Mouse (Mus musculus): ENCODE results near the gene Adgrl1.

Adgrl1 gene

GRCm38 (mm10) chr8:83899363-83900252 is at the start of gene Adgrl1:
Adgrl1 (plus strand) TSS chr8:83900105.
- DNase-seq (ENCODE audit: low spot score) = peak; percentile 94

- DNase-seq (ENCODE audit: low spot score) = no peak
Observed at GRCm38 (mm10) chr8:83852329-83852728, 47.6 kb upstream of the Adgrl1 start.

GRCm38 (mm10) chr8:83853323-83854050 is 46.4 kb upstream of the Adgrl1 start:
- no peak for DNase-seq (ENCODE audit: low spot score)

GRCm38 (mm10) chr8:83856486-83857065 is 43.3 kb upstream of the Adgrl1 start:
- DNase-seq (ENCODE audit: low spot score) = no peak

- peak; percentile 41 for DNase-seq (ENCODE audit: low spot score)
Observed at GRCm38 (mm10) chr8:83862439-83863268, 37.3 kb upstream of the Adgrl1 start.

- DNase-seq (ENCODE audit: low spot score) = peak; percentile 82
Observed at GRCm38 (mm10) chr8:83874881-83875655, 24.8 kb upstream of the Adgrl1 start.

- DNase-seq (ENCODE audit: low spot score) = no peak
Observed at GRCm38 (mm10) chr8:83875656-83876040, 24.3 kb upstream of the Adgrl1 start.

GRCm38 (mm10) chr8:83876080-83876837 is 23.6 kb upstream of the Adgrl1 start:
- peak; percentile 65 for DNase-seq (ENCODE audit: low spot score)

GRCm38 (mm10) chr8:83876838-83877223 is 23.1 kb upstream of the Adgrl1 start:
- DNase-seq (ENCODE audit: low spot score) = peak; percentile 39

- no peak for DNase-seq (ENCODE audit: low spot score)
Observed at GRCm38 (mm10) chr8:83888409-83888808, 11.5 kb upstream of the Adgrl1 start.

- DNase-seq (ENCODE audit: low spot score) = no peak
Observed at GRCm38 (mm10) chr8:83892061-83892460, 7.8 kb upstream of the Adgrl1 start.

GRCm38 (mm10) chr8:83893915-83894314 is 6.0 kb upstream of the Adgrl1 start:
- peak; percentile 80 for DNase-seq (ENCODE audit: low spot score)

- peak; percentile 85 for DNase-seq (ENCODE audit: low spot score)
Observed at GRCm38 (mm10) chr8:83895894-83896293, 4.0 kb upstream of the Adgrl1 start.

- DNase-seq (ENCODE audit: low spot score) = no peak
Observed at GRCm38 (mm10) chr8:83896461-83896860, 3.4 kb upstream of the Adgrl1 start.

- peak; percentile 82 for DNase-seq (ENCODE audit: low spot score)
Observed at GRCm38 (mm10) chr8:83897211-83897610, 2.7 kb upstream of the Adgrl1 start.

GRCm38 (mm10) chr8:83898456-83898855 is 1.4 kb upstream of the Adgrl1 start:
- DNase-seq (ENCODE audit: low spot score) = peak; percentile 55

- DNase-seq (ENCODE audit: low spot score) = peak; percentile 82
Observed at GRCm38 (mm10) chr8:83898985-83899362, 931 bp upstream of the Adgrl1 start.

GRCm38 (mm10) chr8:83900266-83900956 is 506 bp downstream of the Adgrl1 start:
- no peak for DNase-seq (ENCODE audit: low spot score)

- DNase-seq (ENCODE audit: low spot score) = peak; percentile 54
Observed at GRCm38 (mm10) chr8:83900957-83901270, 1.0 kb downstream of the Adgrl1 start.
